Mouse (Mus musculus) heart, postnatal 0 days (tissue): ENCODE results near the gene Arhgap25. TPM values are rescaled to one million over a fixed set of nuclear protein-coding genes. Genes with fewer than 3 reads are reported as not detected.

ENCODE experiments used
- ATAC-seq: fragments of 200-750 bp; cut with Nextera tagmentation; 2 replicates; pipeline ENCODE4 v1.8.0; 2017; ENCODE audit warnings: low read depth, moderate number of reproducible peaks, moderate library complexity; ENCODE audit not compliant: insufficient read depth
- DNase-seq: peaks from one replicate; pipeline ENCODE4 v3.0.0-alpha.2; 2016; ENCODE audit warnings: low spot score
- H3K27ac ChIP-seq: fragments of 300-500 bp; sonication (generic); 2 replicates; pipeline ENCODE4 v1.5.1; 2014; ENCODE audit warnings: low read depth, mild to moderate bottlenecking
- H3K27me3 ChIP-seq: fragments of 300-500 bp; sonication (generic); 2 replicates; pipeline ENCODE4 v1.6.1; 2014; ENCODE audit warnings: low read length, mixed read lengths; ENCODE audit not compliant: control insufficient read depth, insufficient read depth
- H3K36me3 ChIP-seq: fragments of 300-500 bp; sonication (generic); replicated peaks from 2 replicates; pipeline ENCODE4 v1.6.1; 2014; ENCODE audit warnings: low read length, mixed read lengths; ENCODE audit not compliant: control insufficient read depth, insufficient read depth
- H3K4me1 ChIP-seq: fragments of 300-500 bp; sonication (generic); 2 replicates; pipeline ENCODE4 v1.6.1; 2014; ENCODE audit warnings: antibody characterized with exemption; ENCODE audit not compliant: control insufficient read depth, insufficient read depth
- H3K4me2 ChIP-seq: fragments of 300-500 bp; sonication (generic); 2 replicates; pipeline ENCODE4 v1.6.1; 2014; ENCODE audit warnings: low read depth, mild to moderate bottlenecking, low read length, moderate library complexity
- H3K4me3 ChIP-seq: fragments of 300-500 bp; sonication (generic); 2 replicates; pipeline ENCODE4 v1.5.1; 2014; ENCODE audit warnings: low read depth, low read length
- H3K9ac ChIP-seq: fragments of 300-500 bp; sonication (generic); replicated peaks from 2 replicates; pipeline ENCODE4 v1.6.1; 2014; ENCODE audit warnings: low read depth, low read length, mixed read lengths
- H3K9me3 ChIP-seq: fragments of 300-500 bp; sonication (generic); replicated peaks from 2 replicates; pipeline ENCODE4 v1.6.1; 2016; ENCODE audit warnings: low read length; ENCODE audit not compliant: control insufficient read depth
- CTCF ChIP-seq: IDR thresholded peaks from 2 replicates; pipeline ENCODE4 v1.5.1; 2016; ENCODE audit warnings: antibody characterized with exemption, control low read depth, low read depth
- EP300 ChIP-seq: IDR thresholded peaks from 2 replicates; pipeline ENCODE4 v1.6.1; 2016; ENCODE audit warnings: antibody characterized with exemption, low read depth
- WGBS: fragments of 180-500 bp; shearing (Covaris S2); extraction: QIAGEN DNeasy Blood & Tissue Kit; methylation state at CpG from one replicate; pipeline ENCODE4 v1.1.7; 2014; 5-methylcytosine and 5-hydroxymethylcytosine counted together
- polyA plus RNA-seq: library from polyadenylated mRNA; unstranded; fragments of >200 nt; fragmentation: Nextera tagmentation; extraction: Ambion mirVana; gene quantifications from 2 replicates; pipeline ENCODE4 v1.2.1, GENCODE M21; 2015
- total RNA-seq: library from RNA; depleted of rRNA; stranded (reverse); fragments of >200 nt; gene quantifications from 2 replicates; pipeline ENCODE4 v1.2.3, GENCODE M21; 2014; ENCODE audit warnings: low replicate concordance

The Arhgap25 gene
- total and polyA plus RNA-seq, 2 experiments from 2014 or later: 1.6 to 3.2 TPM

DNA sequence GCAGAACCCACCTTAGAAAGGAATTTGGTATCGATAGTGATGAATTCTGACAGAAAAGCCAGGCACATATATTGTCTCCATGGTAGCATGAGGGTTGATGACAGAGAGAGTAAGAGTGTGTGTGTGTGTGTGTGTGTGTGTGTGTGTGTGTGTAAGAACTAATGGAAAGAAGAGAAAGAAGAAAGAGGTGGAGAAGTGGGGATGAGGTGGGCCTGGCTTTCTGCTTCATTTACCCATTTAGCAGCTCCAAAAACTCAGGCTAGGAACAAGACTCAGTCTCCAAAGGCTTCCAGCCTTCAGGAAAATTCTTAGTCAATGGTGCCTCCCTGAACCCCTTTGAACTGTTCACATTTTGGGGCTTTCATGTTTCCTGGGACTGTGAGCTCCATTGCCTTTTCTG lies 29.5 kb downstream of the Arhgap25 start:
- H3K4me1 ChIP-seq: 0 out of 2 replicates have a peak, but pooled peaks cover 5% of the 10 kb centered on the region
- H3K4me2 ChIP-seq: no peak overlapping the region
- ATAC-seq (no peak), DNase-seq (no peak)
- no peak overlapping the region for H3K27ac ChIP-seq
- H3K27me3 ChIP-seq: peaks cover 5% of the 10 kb centered on the region; the same call in 1 of the 2 replicates
- TF ChIP-seq EP300 (no peak), CTCF (no peak)
- no peaks in the 10 kb centered on the region for H3K9me3 ChIP-seq
- no peaks in the 10 kb centered on the region for H3K36me3 ChIP-seq
- H3K9ac ChIP-seq: no peak overlapping the region
- 94% methylated on average over 1 of the region's 1 CpGs for whole genome bisulfite sequencing
- H3K4me3 ChIP-seq: no peak overlapping the region

DNA sequence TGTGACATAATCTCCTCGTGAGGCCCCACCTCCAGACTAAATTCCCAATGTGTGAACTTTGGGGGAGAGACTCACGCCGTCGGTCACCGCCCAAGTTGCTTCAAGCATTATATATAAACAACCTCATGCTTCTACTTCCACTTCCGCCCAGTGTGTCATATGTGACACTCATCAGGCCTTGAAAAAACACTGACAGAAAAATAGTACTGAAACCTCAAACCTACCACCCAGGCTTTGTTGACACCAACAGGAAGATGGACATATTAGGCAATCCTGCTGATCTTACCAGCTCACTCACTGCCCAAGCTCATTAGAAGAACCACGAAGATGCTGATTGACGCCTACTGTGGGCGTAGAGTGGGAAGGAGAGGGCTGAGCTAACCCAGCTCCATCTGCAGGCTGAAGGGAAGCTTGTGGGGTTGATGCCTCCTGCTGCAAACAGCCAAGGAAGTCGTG lies 30.2 kb downstream of the Arhgap25 start:
- DNase-seq: no peak
- Histone ChIP-seq H3K27ac (no peak overlapping the region), H3K36me3 (no peaks in the 10 kb centered on the region), H3K9ac (no peak overlapping the region), H3K4me3 (no peak overlapping the region), H3K4me2 (no peak overlapping the region), H3K9me3 (no peaks in the 10 kb centered on the region), H3K27me3 (peaks cover 5% of the 10 kb centered on the region; the same call in 1 of the 2 replicates), H3K4me1 (0 out of 2 replicates have a peak, but pooled peaks cover 5% of the 10 kb centered on the region)
- WGBS: 48% methylated on average over 10 of the region's 10 CpGs
- no peak for TF ChIP-seq EP300
- TF ChIP-seq CTCF: no peak
- ATAC-seq: no peak

DNA sequence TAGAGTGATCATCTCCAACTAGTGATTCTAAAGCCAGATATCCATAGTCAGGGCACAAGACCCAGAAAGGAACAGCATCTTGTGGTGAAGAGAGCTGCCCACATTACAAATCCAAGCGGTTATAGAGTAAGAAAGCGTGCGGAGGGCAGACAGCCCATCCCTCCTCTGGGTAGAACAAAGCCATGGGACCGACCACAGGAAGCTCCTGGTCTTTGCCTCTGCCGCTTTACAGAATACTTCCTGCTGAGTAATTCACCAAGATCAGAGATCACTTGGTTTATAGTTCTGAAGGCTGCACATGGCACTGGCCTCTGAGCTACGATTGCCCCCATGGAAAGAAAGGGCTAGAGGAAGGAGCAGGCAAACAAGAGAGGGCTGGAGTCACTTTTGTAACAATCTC lies 30.6 kb downstream of the Arhgap25 start:
- TF ChIP-seq CTCF: no peak
- no peak for TF ChIP-seq EP300
- no peaks in the 10 kb centered on the region for H3K36me3 ChIP-seq
- peaks cover 5% of the 10 kb centered on the region; the same call in 1 of the 2 replicates for H3K27me3 ChIP-seq
- H3K4me2 ChIP-seq: no peak overlapping the region
- H3K27ac ChIP-seq: no peak overlapping the region
- no peak overlapping the region for H3K9ac ChIP-seq
- H3K9me3 ChIP-seq: no peaks in the 10 kb centered on the region
- DNase-seq (no peak), ATAC-seq (no peak)
- H3K4me1 ChIP-seq: 0 out of 2 replicates have a peak, but pooled peaks cover 5% of the 10 kb centered on the region
- 58% methylated on average over 6 of the region's 6 CpGs for WGBS
- no peak overlapping the region for H3K4me3 ChIP-seq

DNA sequence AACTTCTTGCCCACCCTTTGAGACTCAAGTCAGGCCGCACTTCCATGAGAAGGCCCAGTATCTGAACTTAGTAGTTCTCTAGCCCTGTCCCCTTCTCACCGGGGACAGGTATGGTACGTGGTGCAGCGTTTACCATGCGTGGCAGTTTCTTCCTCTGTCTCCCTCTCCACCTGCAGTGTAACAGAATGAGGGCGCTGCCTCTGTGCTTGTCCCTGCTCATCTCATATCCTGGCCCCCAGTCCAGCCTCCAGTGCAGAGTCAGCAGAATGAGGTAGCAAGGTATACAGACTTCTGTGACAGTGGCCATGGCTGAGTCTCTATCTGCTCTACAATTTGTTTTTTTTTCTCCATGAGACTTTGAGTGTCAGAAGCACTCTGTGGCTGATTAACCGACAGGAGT lies 32.4 kb downstream of the Arhgap25 start:
- H3K4me3 ChIP-seq: no peak overlapping the region
- 0 out of 2 replicates have a peak, but pooled peaks cover 5% of the 10 kb centered on the region for H3K4me1 ChIP-seq
- TF ChIP-seq EP300 (no peak), CTCF (no peak)
- ATAC-seq (no peak), DNase-seq (no peak)
- WGBS: 77% methylated on average over 7 of the region's 7 CpGs
- no peak overlapping the region for H3K9ac ChIP-seq
- no peak overlapping the region for H3K4me2 ChIP-seq
- no peaks in the 10 kb centered on the region for H3K9me3 ChIP-seq
- H3K27me3 ChIP-seq: peaks cover 5% of the 10 kb centered on the region; the same call in 1 of the 2 replicates
- no peaks in the 10 kb centered on the region for H3K36me3 ChIP-seq
- H3K27ac ChIP-seq: no peak overlapping the region

DNA sequence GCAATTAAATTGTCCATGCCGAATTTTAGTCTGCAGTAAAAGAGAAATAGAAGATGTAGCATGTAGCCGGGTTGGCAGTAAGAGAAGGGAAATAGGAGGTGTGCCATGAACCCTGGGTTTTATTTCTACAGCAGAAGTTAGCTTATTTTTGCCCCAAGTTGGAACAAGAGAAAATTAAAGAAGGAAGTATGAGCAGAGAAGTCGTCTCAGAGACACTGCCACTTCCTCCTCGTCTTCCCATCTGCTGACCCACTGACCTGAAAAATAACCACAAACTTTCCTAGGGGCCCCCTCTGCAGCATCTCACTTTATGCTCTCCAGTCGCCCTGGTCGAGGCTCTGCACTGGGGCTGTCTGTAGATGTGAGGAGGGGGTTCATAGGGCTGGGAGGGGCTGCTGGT lies 33.3 kb downstream of the Arhgap25 start:
- Histone ChIP-seq H3K4me2 (no peak overlapping the region), H3K9me3 (no peaks in the 10 kb centered on the region), H3K4me1 (0 out of 2 replicates have a peak, but pooled peaks cover 5% of the 10 kb centered on the region), H3K27ac (no peak overlapping the region), H3K36me3 (no peaks in the 10 kb centered on the region), H3K27me3 (peaks cover 12% of the 10 kb centered on the region; the same call in 1 of the 2 replicates), H3K9ac (no peak overlapping the region), H3K4me3 (no peak overlapping the region)
- TF ChIP-seq CTCF (no peak), EP300 (no peak)
- DNase-seq: no peak
- 57% methylated on average over 6 of the region's 6 CpGs for WGBS
- no peak for ATAC-seq

GRCm38 (mm10) chr6:87496143-87496542 lies 36.9 kb downstream of the Arhgap25 start:
- H3K4me2 ChIP-seq: peak overlapping the region; percentile 41
- H3K9me3 ChIP-seq: no peaks in the 10 kb centered on the region
- ATAC-seq (peak; percentile 83), DNase-seq (peak; percentile 40)
- H3K36me3 ChIP-seq: no peaks in the 10 kb centered on the region
- 48% methylated on average over 9 of the region's 9 CpGs for WGBS
- H3K9ac ChIP-seq: no peak overlapping the region
- no peaks in the 10 kb centered on the region for H3K4me1 ChIP-seq
- H3K4me3 ChIP-seq: peak overlapping the region; percentile 35
- peak overlapping the region; percentile 62 for H3K27ac ChIP-seq
- TF ChIP-seq CTCF: no peak
- TF ChIP-seq EP300: peak; percentile 80
- peaks cover 16% of the 10 kb centered on the region; the same call in 1 of the 2 replicates for H3K27me3 ChIP-seq
